Mouse (Mus musculus) monocyte, adult 5-6 weeks (primary cell): ENCODE results near the gene Arl16. TPM values are rescaled to one million over a fixed set of nuclear protein-coding genes. Genes with fewer than 3 reads are reported as not detected.
A peak's percentile ranks its signal among the peaks of the same experiment; 100 is the strongest.

Experiments used
- ATAC-seq: fragments of 153-309, 156-312 bp; replicated peaks from 2 replicates; pipeline ENCODE4 v1.8.0; 2017; ENCODE audit warnings: mild to moderate bottlenecking; ENCODE audit not compliant: low TSS enrichment, insufficient number of reproducible peaks, severe bottlenecking, poor library complexity, low FRiP score
- total RNA-seq: library from RNA; stranded (forward); fragments of 200-1000, 200-491, 200-594 nt; gene quantifications from 3 replicates; pipeline ENCODE4 v1.2.3, GENCODE M21; 2017

Gene Arl16
- total RNA-seq, 1 experiment from 2014 or later, result 4.8 TPM

DNA sequence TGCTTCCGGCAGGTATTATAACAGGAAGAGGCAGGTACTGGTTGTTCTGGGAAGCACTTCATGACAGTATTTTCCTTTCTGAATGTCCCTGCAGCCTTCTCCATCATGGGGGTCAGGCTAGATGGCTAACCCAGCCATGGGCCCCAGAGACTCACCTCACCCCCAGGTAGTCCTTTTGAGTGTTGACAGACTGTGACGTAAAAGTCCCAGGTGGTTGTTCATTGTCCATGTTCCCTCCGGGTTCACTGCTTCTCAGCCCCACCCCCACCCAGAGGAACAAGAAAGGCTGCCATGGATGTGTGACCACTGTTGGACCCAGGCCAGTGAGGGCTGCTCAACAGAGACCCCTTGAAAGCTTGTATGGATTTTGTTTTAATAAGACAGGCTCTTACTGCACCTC, 25.9 kb upstream of the Arl16 start:
- no peak for ATAC-seq

DNA sequence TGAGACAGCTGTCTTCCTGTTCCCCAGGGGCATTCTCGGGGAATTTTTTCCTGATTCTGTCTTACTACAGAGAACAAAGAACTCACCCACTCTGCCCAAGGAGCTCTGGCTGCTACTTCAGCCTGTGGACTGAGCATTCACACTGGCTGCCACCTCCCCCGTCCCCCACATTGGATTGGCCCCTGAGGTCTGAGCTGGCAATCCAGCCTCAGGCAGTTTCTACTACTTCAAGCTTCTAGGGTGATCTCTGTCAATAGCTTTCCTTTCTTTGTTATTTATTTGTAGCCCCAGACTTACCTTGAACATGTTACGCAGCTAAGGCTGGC, 25.4 kb upstream of the Arl16 start:
- ATAC-seq, result no peak

DNA sequence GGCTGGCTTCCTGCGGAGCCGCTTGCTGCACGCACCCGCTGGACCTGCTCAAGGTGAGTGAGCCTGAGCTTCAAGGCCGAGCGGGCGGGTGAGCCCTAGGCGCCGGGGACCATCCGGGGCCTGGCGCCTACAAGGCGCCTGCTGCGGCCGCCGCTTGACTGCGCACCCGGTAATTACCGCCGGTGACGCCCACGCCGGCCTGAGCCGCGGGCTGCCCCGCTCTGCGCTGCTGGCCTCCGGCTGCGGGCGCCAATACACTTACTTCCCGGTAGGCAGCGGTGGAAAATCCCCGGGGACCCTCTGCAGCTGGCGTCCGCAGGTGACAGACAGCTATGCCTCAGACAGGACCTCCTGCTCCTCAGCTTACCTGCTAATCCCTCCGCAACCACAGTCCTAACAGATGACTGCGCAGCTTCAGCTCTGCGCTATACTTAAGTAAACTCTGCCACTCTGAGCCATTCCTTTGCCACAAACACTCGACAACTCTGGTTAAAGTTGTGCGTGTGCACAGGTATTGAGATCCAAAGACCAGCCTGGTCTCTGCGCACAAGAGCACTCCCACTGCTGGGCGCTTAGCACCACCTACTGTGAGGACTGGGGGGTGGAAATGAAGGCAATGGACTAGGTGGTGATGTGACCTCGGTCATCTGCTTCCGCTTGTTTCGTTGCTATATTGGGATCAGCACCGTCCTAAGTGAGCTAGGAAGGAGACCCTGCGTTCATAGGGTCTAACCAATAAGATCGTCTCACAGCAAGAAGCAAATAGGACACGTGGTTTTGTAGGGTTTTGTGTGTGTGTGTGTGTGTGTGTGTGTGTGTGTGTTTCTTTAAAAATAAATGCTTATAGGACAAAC, 24.8 kb upstream of the Arl16 start:
- ATAC-seq, result no peak

DNA sequence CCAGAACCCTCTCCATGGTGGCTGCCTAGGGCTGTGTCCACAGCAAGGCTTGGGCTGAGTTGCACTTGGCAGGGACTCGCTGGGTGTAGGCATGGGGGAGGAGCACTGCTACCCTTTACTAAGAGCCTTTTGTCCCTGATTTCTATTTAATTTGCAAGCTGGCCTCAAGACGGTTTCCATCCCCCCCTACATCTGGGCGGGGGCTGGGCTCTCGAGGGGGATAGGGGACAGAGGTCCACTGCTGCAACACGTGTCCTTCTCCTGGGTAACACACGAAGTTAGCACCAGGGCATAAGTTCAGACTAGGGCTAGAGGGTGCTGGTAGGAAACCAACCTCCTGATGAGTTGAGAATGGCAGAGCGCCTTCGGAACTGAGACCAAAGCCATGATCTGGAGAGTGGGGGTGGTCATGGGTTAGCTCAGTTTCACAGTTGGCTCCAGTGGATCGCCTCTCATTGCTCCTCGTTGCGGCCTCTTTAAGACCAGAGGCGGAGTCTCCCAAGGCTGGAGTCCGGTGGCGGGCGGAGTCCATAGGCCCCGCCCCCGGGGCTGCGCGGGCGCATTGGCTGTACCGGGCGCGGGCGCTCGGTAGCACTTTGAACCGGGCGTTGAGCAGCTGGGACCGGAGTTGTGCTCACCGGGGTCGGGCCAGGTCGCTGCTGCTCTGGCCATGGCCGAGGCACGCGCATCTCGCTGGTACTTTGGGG, 24.1 kb upstream of the Arl16 start, which contains the start of gene Slc25a10:
Gene Slc25a10, plus strand, starts transcription at position 524 of the 707 bp plus-strand sequence.
- peak; percentile 66 for ATAC-seq

DNA sequence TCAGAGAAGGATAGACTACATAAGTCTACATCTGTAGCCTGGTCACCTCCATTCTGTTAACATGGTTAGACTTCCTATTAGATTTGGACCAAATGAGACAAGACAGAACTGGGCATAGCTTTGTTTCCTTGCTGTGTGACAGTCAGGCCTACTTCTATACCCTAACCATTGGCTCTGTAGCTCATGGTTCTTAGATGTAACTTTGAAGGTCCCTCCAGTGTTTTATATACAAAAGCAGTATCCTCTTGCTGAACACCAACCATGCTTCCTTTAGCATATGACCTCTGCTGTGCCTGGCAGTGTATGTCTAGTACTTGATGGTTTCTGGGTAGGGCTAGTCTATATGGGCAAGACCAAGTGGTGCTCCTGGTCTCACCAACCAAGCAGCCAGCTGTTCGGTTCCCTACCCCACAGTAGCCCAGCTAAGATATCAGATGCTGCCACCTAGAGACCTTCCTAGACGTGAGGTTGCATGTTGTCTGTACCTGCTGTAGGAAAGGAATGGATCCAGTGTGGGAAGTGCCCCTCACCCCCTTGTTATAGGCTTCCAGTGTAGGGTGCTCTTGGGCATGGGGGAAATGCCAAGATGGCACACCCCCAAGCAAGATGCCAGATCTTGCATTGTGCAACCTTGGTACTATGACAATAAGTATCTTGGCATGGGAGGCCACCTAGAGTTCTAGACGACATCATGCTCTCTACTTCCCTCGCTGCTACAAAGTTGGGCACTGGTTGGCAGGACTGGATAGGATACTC, 23.1 kb upstream of the Arl16 start:
- ATAC-seq, result no peak

DNA sequence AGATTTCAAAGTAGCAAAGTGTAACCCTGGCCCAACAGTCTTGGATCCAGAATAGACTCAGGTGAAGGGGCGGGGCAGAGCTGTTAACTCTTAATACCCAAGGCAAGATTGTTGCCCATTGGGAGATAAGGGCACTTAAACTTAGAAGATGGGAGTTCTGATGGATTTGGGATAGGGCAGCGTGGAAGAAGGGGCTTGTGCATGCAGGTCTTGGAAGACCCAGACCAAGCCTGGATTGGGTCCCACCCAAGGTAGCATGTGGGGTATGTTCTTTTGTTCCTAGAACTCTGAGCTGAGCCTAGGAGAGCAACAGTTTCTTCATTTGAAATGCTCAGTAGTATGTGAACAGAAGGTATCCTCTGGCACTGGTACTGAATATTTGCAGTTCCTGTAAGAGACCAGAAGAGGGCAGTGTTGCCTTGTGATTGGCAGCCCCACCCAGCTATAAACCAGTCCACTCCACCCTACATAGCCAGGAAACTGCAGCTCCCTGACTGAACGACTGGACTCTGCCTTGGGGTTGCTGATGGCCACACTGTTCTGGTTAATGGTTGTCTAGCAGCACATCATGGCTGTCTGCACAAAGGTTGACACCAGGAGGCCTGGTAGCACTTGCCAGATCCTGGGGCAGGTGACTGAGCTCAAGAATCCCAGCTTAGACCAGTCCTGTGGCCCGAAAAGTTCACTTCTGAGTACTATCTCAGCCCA, 21.8 kb upstream of the Arl16 start:
- peak; percentile 68 for ATAC-seq

DNA sequence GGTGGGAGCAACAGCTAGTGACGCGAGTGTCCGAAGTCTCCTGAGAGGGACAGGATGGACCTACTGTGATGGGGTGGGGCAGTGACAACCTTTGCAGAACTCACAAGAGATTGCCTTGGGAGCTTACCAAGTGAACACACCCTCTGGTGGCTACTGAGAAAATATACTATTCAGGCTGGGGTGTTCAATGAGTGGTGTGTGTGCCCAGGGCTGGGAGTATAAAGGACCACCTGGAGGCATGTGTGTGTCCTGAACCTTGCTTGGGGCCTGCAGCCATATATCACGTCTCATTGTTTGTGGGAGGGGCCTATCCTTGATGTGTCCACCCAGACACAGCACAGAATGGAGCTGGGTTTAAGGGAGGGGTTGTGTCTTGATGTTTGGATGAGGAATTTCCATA, 21.1 kb upstream of the Arl16 start:
- no peak for ATAC-seq

DNA sequence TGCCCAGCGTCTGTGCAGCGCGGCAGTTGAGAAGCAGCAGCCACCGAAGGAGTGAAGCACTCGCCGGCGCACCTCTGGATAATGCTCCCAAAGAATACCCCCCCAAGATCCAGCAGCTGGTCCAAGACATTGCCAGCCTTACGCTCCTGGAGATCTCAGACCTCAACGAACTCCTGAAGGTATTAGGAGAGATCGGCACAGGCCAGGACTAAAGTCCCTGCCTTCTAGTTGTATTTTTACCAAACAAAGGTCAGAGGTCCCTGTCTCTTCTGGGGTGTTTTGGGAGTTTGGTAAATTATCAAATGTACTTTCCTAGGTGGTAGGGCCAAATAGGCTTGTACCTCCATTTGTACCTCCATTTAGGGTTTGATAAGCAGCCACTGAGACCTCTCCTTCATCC, 17.8 kb upstream of the Arl16 start:
- ATAC-seq, result no peak

DNA sequence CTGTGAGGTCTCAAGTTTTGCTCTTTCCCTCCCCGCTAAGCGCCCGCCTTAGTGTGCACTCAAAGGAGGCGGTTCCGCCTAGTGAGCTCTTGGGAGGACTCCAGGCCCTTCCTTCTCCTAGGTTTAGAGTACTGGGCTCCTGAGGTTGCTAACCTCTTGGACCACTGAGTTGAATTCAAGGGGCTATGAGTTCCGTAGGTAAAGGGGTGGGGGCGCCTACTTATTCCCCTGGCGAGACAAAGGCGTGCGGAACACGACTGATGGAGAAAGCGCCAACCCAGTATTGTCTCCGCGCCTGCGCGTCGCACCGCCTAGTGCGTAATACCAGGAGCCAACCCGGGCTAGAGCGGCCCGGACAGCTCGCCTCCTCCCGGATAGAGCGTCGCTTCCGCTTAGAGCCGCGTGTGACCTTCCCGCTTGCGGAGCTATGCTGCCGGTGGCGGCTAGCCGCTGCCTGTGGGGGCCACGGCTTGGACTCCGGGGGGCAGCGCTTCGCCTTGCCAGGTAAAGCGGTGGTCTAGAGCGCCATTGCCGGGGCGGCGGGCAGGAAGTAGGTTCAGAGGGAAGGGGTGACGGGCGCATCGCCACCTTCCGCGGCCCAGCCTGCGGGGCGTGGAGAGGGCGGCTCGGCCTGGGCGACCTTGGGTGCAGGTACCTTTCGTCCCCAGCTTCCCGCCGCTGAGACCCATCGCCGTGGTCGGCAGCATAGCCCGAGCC, 17.0 kb upstream of the Arl16 start, which contains the start of gene Mrpl12:
Gene Mrpl12, plus strand, starts transcription at position 349 of the 717 bp plus-strand sequence.
- peak; percentile 85 for ATAC-seq

DNA sequence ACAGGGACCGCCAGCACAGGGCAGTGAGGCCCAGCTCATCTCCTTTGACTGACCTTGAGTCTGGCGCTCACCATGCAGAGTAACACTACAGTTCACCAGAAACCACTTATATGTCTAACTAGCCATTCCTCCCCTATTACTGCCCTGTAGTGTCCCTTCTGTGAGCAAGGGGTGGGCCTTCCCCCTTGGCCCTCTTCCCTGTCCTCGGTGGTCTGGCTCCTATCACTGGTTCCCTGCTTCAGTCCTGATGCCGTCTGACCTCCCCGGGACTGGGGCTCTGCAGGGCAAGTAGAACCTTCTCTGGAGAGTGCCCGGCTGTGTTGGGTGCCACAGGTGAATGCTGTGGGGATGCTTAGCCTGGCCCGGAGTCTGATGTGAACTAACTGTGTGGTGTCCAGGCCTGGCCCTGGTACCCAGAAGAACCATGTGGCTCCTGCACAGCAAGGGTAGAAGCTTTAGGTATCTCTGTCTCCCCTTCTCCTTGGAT, 16.1 kb upstream of the Arl16 start:
- no peak for ATAC-seq

DNA sequence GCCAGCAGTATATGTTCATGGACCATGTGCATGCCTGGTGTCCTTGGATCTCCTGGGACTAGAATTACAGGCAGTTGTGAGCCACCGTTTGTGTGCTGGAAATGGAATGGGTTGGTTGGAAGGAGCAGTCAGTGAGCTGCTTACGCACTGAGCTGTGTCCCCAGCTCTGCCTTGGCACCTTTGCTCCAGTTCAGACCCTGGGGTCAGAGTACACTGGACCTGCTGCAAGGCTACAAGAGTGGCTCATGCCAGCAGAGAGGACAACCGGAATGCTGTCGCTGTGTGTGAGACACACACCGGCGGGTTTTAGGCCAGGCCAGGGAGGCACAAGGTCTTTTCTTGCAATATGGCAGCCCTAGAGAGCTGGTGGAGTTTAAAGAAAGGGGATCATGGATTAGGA, 4.6 kb upstream of the Arl16 start:
- ATAC-seq, result no peak

DNA sequence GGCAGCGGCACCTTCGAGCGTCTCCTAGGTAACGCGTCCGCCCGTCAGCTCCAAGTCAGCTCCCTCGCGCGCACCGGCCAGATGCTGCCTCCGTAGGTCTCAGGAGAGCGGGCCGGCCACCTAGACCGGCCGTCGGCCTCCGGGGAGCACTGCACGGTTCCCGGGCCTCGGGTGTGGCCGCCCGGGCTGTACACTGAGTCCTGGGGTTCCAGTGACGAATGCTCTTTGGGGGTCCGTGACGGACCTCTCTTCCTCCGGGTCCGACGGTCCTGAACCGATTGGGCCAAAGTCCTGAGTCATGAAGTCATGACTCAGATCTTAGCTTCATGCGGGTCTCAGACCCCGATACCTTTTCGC, 307 bp upstream of the Arl16 start:
- no peak for ATAC-seq

DNA sequence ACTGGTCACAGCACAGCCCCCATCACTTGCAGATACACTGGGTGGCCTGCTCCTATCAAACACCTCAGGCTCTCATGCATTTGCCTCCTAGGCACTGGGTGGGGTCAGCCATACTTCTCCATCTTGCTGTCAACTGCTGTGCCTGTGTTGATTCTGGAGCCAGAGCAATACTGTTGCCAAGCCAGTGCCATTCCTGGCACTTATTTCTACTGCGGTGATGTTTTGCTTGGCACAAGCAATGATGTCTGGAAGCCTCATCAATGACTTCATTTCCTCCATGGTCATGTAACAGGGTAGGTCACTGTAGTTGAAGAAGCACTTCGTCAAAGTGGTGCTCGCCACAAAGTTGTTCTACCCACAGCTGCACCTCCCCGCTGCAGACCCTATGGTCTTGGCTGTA, 1.9 kb downstream of the Arl16 start:
- ATAC-seq, result no peak

DNA sequence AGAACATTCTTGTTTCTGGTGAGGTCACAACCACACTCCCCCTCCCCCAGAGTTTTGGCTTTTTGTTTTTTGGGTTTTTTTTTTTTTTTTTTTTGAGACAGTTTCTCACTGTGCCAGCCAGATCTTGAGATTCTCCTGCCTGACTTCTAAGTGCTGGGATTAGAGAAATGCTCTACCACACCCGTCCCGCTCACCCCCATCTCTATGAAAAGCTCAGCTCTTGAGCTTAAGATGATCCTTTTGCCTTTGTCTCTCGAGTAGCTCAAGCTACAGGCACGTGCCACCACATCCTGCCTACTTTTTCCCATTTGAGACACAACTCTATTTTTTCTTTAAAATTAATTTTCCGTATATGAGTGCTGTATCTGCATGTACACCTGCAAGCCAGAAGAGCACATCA, 3.0 kb downstream of the Arl16 start:
- ATAC-seq, result no peak

DNA sequence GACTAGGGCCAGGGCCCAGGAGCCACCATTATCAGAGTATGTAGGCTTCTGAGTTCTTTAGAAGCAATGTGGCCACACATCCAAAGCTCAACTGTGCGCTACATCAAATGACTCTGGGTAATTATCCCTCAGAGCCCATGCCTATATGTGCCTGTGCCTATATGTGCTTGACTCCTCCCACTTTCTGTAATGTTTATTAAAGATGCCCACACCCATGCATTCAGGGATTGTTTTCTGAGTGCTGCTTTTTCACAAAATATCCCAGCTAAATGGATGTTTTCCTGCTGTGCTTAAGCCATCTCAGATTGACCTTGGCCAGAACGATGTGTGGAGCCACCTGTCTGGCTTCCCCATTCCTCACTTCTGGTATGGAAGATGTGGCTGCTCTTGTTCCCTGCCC, 3.9 kb downstream of the Arl16 start:
- no peak for ATAC-seq

DNA sequence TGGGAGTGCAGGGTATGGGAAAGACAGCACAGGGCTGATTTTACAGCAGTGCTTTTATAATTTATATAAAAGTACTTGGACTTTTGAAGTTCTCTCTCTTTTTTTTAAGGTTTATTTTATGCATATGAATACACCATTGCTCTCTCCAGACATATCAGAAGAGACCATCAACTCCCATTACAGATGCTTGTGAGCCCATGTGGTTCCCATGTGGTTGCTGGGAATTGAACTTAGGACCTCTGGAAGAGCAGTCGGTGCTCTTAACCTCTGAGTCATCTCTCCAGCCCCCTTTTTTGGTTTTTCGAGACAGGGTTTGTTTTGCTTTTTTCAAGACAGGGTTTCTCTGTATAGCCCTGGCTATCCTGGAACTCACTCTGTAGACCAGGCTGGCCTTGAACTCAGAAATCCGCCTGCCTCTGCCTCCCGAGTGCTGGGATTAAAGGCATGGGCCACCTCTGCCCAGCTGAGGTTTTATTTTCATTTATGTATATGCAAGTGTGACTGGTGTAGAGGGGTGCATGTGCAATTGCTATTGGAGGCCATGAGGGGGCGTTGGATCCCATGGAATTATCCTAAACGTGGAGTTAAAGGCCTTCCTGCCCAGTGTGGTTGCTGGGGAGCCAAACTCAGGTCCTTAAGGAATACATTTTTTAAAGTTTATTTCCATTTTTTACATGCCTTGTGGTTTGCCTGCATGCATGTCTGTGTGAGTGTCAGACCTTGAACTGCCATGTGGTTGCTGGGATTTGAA, 8.4 kb downstream of the Arl16 start:
- no peak for ATAC-seq
